Mouse (Mus musculus) cerebellum, postnatal 4 days (tissue): ENCODE data around the gene Gsap.
A peak's percentile ranks its signal among the peaks of the same experiment; 100 is the strongest.
"Not testable (repeated sequence)": the region's sequence is repeated elsewhere in the genome, so short reads cannot be mapped to it uniquely, and the experiment has no call there.

Experiments used
- DNase-seq, 2 experiments: peaks; one replicate each; pipeline ENCODE4 v3.0.0; 2022; ENCODE audit warnings: low spot score in 2 of 2, mixed read lengths in 1 of 2

Gene Gsap

GRCm38 (mm10) chr5:21314696-21315095, 128.6 kb downstream of the Gsap start:
- no peak for DNase-seq

- DNase-seq = no peak
These were observed 134.1 kb downstream of the Gsap start for GRCm38 (mm10) chr5:21320138-21320537.

GRCm38 (mm10) chr5:21326494-21326893, 140.4 kb downstream of the Gsap start:
- peak in 1 of 2 experiments; percentile 32 for DNase-seq

GRCm38 (mm10) chr5:21328560-21328959, 142.5 kb downstream of the Gsap start:
- no peak for DNase-seq

GRCm38 (mm10) chr5:21329672-21330665, 143.9 kb downstream of the Gsap start:
- DNase-seq = no peak

GRCm38 (mm10) chr5:21331656-21332055, 145.6 kb downstream of the Gsap start:
- no peak for DNase-seq

- DNase-seq = no peak
These were observed 146.1 kb downstream of the Gsap start for GRCm38 (mm10) chr5:21332119-21332518.

GRCm38 (mm10) chr5:21342265-21342664, 156.2 kb downstream of the Gsap start:
- not testable (repeated sequence) for DNase-seq

- no peak for DNase-seq
These were observed 162.3 kb downstream of the Gsap start for GRCm38 (mm10) chr5:21348366-21348765.

- DNase-seq = no peak
These were observed 165.6 kb downstream of the Gsap start for GRCm38 (mm10) chr5:21351678-21352077.

- no peak for DNase-seq
These were observed 172.6 kb downstream of the Gsap start for GRCm38 (mm10) chr5:21358648-21359047.

- DNase-seq = no peak
These were observed 177.3 kb downstream of the Gsap start for GRCm38 (mm10) chr5:21363343-21363742.
